Mouse (Mus musculus) forebrain, postnatal 0 days (tissue): ENCODE results near the gene Fgg. TPM values are rescaled to one million over a fixed set of nuclear protein-coding genes. Genes with fewer than 3 reads are reported as not detected.

Experiments used
- ATAC-seq: fragments of 200-750 bp; cut with Nextera tagmentation; 2 replicates; pipeline ENCODE4 v1.8.0; 2017; ENCODE audit warnings: mild to moderate bottlenecking, moderate library complexity
- DNase-seq: peaks from one replicate; pipeline ENCODE4 v3.0.0-alpha.2; 2015
- H3K27ac ChIP-seq: fragments of 300-500 bp; sonication (generic); 2 replicates; pipeline ENCODE4 v1.5.1; 2014; ENCODE audit warnings: low read depth, mild to moderate bottlenecking, antibody characterized with exemption, low read length, moderate library complexity, mixed read lengths
- H3K27me3 ChIP-seq: fragments of 300-500 bp; sonication (generic); 2 replicates; pipeline ENCODE4 v1.6.1; 2014; ENCODE audit warnings: mild to moderate bottlenecking, low read length, mixed read lengths; ENCODE audit not compliant: insufficient read depth
- H3K36me3 ChIP-seq: fragments of 300-500 bp; sonication (generic); 2 replicates; pipeline ENCODE4 v1.6.1; 2014; ENCODE audit warnings: mild to moderate bottlenecking, moderate library complexity; ENCODE audit not compliant: insufficient read depth
- H3K4me1 ChIP-seq: fragments of 300-500 bp; sonication (generic); 2 replicates; pipeline ENCODE4 v1.6.1; 2014; ENCODE audit warnings: antibody characterized with exemption; ENCODE audit not compliant: insufficient read depth
- H3K4me2 ChIP-seq: fragments of 300-500 bp; sonication (generic); 2 replicates; pipeline ENCODE4 v1.6.1; 2014; ENCODE audit warnings: low read depth, mild to moderate bottlenecking, moderate library complexity
- H3K4me3 ChIP-seq: fragments of 300-500 bp; sonication (generic); 2 replicates; pipeline ENCODE4 v1.5.1; 2014; ENCODE audit warnings: low read depth, low read length, mixed read lengths
- H3K9ac ChIP-seq: fragments of 300-500 bp; sonication (generic); 2 replicates; pipeline ENCODE4 v1.6.1; 2014; ENCODE audit warnings: mild to moderate bottlenecking
- H3K9me3 ChIP-seq: fragments of 300-500 bp; sonication (generic); 2 replicates; pipeline ENCODE4 v1.6.1; 2016; ENCODE audit warnings: low read length
- CTCF ChIP-seq: sonication (generic); IDR thresholded peaks from 2 replicates; pipeline ENCODE4 v1.5.1; 2016; ENCODE audit warnings: antibody characterized with exemption, control low read depth, low read depth
- WGBS: fragments of 180-500 bp; shearing (Covaris S2); extraction: QIAGEN DNeasy Blood & Tissue Kit; methylation state at CpG from one replicate; pipeline ENCODE4 v1.1.7; 2014; 5-methylcytosine and 5-hydroxymethylcytosine counted together
- polyA plus RNA-seq: library from polyadenylated mRNA; unstranded; fragments of >200 nt; fragmentation: Nextera tagmentation; extraction: Ambion mirVana; gene quantifications from 2 replicates; pipeline ENCODE4 v1.2.1, GENCODE M21; 2015
- total RNA-seq: library from RNA; depleted of rRNA; stranded (reverse); fragments of >200 nt; gene quantifications from 2 replicates; pipeline ENCODE4 v1.2.3, GENCODE M21; 2014

The Fgg gene
- total and polyA plus RNA-seq, 2 experiments from 2014 or later: 0.19 TPM; not detected in 1

DNA sequence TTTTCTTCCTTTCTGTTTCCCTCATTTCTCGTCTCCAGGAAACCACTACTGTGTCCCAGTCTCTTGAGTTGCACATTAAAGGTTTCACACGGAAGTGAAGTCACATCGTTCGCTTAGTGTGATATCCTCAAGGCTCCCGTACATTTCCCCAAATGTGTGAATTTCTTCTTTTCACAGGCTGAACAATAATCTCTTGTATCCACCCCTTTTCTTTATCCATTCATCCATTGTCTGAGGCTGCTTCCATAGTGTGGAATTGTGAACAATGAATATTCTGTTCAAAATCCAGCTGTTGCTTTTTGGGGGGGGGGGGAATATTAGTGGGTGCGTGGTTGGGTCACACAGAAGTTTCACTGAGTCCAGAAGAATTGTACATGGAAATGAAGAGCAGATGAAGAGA lies 17.5 kb downstream of the Fgg start:
- H3K9me3 ChIP-seq: no peaks in the 10 kb centered on the region
- H3K36me3 ChIP-seq: no peaks in the 10 kb centered on the region
- no peaks in the 10 kb centered on the region for H3K27me3 ChIP-seq
- H3K4me1 ChIP-seq: no peaks in the 10 kb centered on the region
- no peak for ATAC-seq
- no peak for DNase-seq
- no peak overlapping the region for H3K4me3 ChIP-seq
- no peak overlapping the region for H3K27ac ChIP-seq
- no peak overlapping the region for H3K9ac ChIP-seq
- no peak overlapping the region for H3K4me2 ChIP-seq
- 59% methylated on average over 6 of the region's 6 CpGs for WGBS
- no peak for TF ChIP-seq CTCF

DNA sequence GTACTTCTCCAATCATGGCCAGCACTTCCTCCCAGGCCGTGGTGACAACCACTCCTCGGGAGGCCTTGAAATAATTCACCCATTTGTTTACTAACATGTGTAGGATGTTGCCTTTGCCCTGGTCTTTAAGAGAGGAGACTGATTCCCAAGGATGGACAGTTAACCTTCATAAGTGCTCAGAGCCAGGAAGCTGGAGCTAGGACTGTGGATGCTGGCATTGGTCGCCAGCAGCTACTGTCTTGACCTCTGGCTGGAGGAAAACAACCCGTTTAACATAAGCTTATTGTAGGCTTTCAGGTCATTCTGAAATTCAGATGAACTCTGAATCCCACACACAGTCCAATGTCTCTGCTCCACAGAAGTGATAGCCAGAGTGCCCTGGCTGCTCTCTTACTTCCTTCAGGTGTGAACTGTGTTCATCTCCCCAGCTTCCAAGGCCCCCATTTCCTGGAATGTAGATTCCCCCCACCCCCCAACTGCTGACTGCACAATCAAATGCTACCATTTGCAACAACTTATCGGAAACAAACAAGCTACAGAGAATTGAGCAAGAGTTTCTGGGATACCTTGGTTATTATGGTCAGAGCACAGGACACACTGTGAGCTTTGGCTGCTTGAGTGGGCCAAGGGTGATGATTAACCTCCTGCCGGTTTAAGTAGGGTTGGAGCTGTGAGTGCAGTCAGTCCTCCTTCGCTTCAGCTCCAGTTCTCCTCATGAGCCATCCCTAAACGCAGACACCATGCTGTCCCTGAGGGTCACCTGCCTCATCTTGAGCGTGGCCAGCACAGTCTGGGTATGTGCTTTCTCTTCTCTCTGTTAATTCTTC lies 18.2 kb downstream of the Fgg start, which contains the start of gene Fga:
Fga (plus strand) TSS at position 602 of the 827 bp plus-strand sequence.
- Histone ChIP-seq H3K9ac (no peak within 1 kb of the TSS), H3K27me3 (no peaks in the 10 kb centered on the region), H3K36me3 (no peaks in the 10 kb centered on the region), H3K4me1 (no peaks in the 10 kb centered on the region), H3K27ac (no peak within 1 kb of the TSS), H3K9me3 (no peaks in the 10 kb centered on the region), H3K4me3 (no peak within 1 kb of the TSS), H3K4me2 (no peak within 1 kb of the TSS)
- 80% methylated on average over 9 of the region's 9 CpGs for WGBS
- TF ChIP-seq CTCF: no peak
- DNase-seq (no peak), ATAC-seq (no peak)

DNA sequence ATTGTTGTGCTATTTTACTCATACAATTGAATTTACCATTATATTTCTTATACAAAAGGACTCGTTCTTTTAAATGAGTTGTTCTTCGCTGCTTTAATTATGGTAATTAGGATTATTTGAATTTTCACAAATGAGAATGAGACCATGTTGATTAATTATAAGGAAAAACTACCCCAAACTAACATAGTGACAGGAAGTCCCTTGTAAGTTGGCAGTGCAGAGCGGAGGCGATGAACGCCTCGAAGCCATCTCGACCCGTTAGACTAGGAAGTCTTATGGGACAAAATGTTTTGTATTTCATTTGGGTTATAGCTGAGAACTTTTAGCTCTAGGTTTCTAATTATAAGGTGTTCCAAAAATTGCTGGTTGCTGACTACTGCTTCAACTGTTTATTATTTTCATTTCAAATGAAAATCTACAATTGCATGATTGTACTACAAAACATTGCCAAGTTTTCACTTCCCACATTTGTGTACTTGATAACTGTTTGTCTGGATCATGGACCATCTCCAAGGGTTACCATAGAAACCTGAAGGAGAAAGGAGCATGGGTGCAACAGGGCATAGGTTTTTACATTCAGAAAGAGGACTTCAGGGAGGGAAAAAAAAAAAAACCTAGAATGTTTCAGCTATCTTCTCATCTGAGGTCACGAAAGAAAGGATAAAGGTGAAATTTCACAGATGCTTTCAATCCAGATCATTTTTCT lies 20.2 kb downstream of the Fgg start:
- H3K4me3 ChIP-seq: no peak overlapping the region
- no peaks in the 10 kb centered on the region for H3K4me1 ChIP-seq
- H3K27ac ChIP-seq: no peak overlapping the region
- no peak overlapping the region for H3K4me2 ChIP-seq
- DNase-seq (peak; percentile 39), ATAC-seq (peak; percentile 72; the same call in 1 of the 2 replicates)
- no peaks in the 10 kb centered on the region for H3K9me3 ChIP-seq
- H3K27me3 ChIP-seq: no peaks in the 10 kb centered on the region
- WGBS: 47% methylated on average over 9 of the region's 9 CpGs
- no peaks in the 10 kb centered on the region for H3K36me3 ChIP-seq
- TF ChIP-seq CTCF: no peak
- no peak overlapping the region for H3K9ac ChIP-seq

DNA sequence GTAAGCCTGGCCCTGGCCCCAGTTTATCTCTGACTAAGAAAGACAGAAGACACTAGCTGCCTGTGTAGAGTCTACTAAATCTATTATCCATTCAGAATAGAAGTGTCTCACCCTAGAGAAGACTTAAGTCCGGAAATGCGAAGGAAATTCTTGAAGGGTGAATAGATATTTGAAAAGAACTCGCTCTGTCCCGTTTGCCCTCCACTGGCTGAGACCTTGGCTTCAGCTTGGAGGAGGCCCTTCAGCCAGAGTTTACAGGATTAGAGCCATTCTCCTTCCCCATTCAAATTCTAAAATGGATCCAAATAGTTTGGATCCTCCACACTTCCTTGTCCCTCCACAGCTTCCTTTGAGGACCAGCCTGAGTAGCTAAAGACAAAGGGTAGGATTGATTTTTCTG lies 22.8 kb downstream of the Fgg start:
- 82% methylated on average over 4 of the region's 4 CpGs for WGBS
- DNase-seq (no peak), ATAC-seq (no peak)
- Histone ChIP-seq H3K4me3 (no peak overlapping the region), H3K9me3 (no peaks in the 10 kb centered on the region), H3K36me3 (no peaks in the 10 kb centered on the region), H3K27me3 (no peaks in the 10 kb centered on the region), H3K4me2 (no peak overlapping the region), H3K4me1 (no peaks in the 10 kb centered on the region), H3K9ac (no peak overlapping the region), H3K27ac (no peak overlapping the region)
- no peak for TF ChIP-seq CTCF

DNA sequence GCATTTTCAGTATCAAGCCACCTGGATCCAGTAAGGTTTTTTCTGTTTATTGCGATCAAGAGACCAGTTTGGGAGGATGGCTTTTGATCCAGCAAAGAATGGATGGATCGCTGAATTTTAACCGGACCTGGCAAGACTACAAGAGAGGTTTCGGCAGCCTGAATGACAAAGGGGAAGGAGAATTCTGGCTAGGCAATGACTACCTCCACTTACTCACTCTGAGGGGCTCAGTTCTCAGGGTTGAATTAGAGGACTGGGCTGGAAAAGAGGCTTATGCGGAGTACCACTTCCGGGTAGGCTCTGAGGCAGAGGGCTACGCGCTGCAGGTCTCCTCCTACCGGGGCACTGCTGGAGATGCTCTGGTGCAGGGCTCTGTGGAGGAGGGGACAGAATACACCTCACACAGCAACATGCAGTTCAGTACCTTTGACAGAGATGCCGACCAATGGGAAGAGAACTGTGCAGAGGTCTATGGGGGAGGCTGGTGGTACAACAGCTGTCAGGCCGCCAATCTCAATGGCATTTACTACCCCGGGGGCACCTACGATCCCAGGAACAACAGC lies 25.3 kb downstream of the Fgg start:
- peak overlapping the region; percentile 18 for H3K4me2 ChIP-seq
- H3K4me3 ChIP-seq: peak overlapping the region; percentile 4; the same call in 1 of the 2 replicates
- H3K9ac ChIP-seq: no peak overlapping the region
- ATAC-seq: 0 out of 2 replicates have a peak, but pooled peaks have one; percentile 29
- no peak for DNase-seq
- H3K4me1 ChIP-seq: no peaks in the 10 kb centered on the region
- H3K27me3 ChIP-seq: no peaks in the 10 kb centered on the region
- no peaks in the 10 kb centered on the region for H3K9me3 ChIP-seq
- no peak for TF ChIP-seq CTCF
- H3K36me3 ChIP-seq: no peaks in the 10 kb centered on the region
- WGBS: 39% methylated on average over 13 of the region's 13 CpGs
- no peak overlapping the region for H3K27ac ChIP-seq

DNA sequence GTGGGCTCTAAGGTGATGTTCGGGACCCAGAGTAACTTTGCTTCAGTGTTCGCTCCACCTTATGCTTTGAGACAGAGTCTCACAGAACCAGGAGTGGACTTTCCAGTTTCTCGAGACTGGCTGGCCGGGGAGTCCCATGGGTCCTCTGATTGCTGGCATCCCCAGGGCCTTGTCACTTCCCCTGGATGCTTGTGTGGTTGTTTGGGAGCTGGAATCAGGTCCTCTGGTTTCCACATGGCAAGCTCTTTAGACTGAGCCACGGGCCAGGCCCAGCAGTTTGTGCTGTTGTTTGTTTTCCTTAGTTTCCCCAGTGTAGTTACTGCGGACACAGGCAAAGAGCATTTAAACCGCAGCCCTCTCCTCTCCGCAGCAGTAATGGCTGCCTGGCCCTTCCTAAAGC lies 26.3 kb downstream of the Fgg start:
- no peak for TF ChIP-seq CTCF
- ATAC-seq: no peak
- no peak for DNase-seq
- Histone ChIP-seq H3K36me3 (no peaks in the 10 kb centered on the region), H3K4me3 (no peak overlapping the region), H3K4me1 (no peaks in the 10 kb centered on the region), H3K9me3 (no peaks in the 10 kb centered on the region), H3K9ac (no peak overlapping the region), H3K4me2 (no peak overlapping the region), H3K27ac (no peak overlapping the region), H3K27me3 (no peaks in the 10 kb centered on the region)
- 86% methylated on average over 8 of the region's 8 CpGs for WGBS

DNA sequence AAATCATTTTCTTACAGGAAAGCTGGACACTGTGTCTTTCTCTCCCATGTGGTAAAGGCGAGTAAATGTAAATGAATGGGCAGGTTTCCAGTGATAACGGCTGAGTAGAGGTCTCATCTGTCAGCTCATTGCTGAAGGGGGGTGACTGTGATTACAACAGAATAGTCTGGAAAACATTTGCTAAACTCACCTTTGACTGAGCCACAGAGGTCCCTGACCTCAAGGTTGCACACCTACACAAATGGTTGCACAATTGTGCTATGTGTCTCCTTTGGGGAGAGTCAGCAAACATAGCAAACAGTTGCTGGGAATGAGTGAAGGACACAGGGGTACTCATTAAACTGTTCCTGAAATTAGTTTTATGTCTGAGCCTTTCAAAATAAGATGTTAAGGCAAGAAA lies 31.3 kb downstream of the Fgg start:
- no peaks in the 10 kb centered on the region for H3K9me3 ChIP-seq
- H3K36me3 ChIP-seq: no peaks in the 10 kb centered on the region
- no peak for TF ChIP-seq CTCF
- H3K4me2 ChIP-seq: no peak overlapping the region
- H3K9ac ChIP-seq: no peak overlapping the region
- DNase-seq: no peak
- no peak overlapping the region for H3K4me3 ChIP-seq
- no peaks in the 10 kb centered on the region for H3K27me3 ChIP-seq
- no peak for ATAC-seq
- no peak overlapping the region for H3K27ac ChIP-seq
- H3K4me1 ChIP-seq: no peaks in the 10 kb centered on the region
- 57% methylated on average over 2 of the region's 2 CpGs for WGBS
